Mouse (Mus musculus) cortical plate, adult 2 months (tissue): ENCODE measurements around the gene Ccser2.

ENCODE experiments used
- CTCF ChIP-seq: fragments of 200-500 bp; IDR thresholded peaks from 2 replicates; pipeline ENCODE4 v1.5.1; 2011; ENCODE audit warnings: mild to moderate bottlenecking, control low read depth, low read length; ENCODE audit not compliant: insufficient read depth; ENCODE audit errors: extremely low read depth
- POLR2A ChIP-seq: fragments of 200-500 bp; IDR thresholded peaks from 2 replicates; pipeline ENCODE4 v1.6.1; 2011; ENCODE audit warnings: mild to moderate bottlenecking, low read length, control low read depth; ENCODE audit not compliant: insufficient read depth; ENCODE audit errors: extremely low read depth

- TF ChIP-seq CTCF = no peak
- no peak for TF ChIP-seq POLR2A
These were observed 21.2 kb upstream of the Ccser2 start for GRCm38 (mm10) chr14:36989784-36990183.
